Mouse (Mus musculus) adrenal gland, adult 2 months (tissue): Measurements from ENCODE around the gene 4930590J08Rik. TPM values are rescaled to one million over a fixed set of nuclear protein-coding genes. Genes with fewer than 3 reads are reported as not detected.

ENCODE experiments used
- DNase-seq: peaks from one replicate; pipeline ENCODE4 v3.0.0; 2021
- polyA plus RNA-seq: library from polyadenylated mRNA; depleted of rRNA; stranded (reverse); fragments of >200 nt; gene quantifications from 2 replicates; pipeline ENCODE4 v1.2.3, GENCODE M21; 2012; rRNA removed
- total RNA-seq, 2 experiments: library from RNA; stranded (reverse); gene quantifications; 2 replicates each; pipeline ENCODE4 v1.2.3; 2021

The 4930590J08Rik gene
- total and polyA plus RNA-seq, 3 experiments: 0.26 to 2.1 (median 1.6) TPM

GRCm38 (mm10) chr6:91963429-91963828 is 60.8 kb downstream of the 4930590J08Rik start:
- no peak for DNase-seq

DNA sequence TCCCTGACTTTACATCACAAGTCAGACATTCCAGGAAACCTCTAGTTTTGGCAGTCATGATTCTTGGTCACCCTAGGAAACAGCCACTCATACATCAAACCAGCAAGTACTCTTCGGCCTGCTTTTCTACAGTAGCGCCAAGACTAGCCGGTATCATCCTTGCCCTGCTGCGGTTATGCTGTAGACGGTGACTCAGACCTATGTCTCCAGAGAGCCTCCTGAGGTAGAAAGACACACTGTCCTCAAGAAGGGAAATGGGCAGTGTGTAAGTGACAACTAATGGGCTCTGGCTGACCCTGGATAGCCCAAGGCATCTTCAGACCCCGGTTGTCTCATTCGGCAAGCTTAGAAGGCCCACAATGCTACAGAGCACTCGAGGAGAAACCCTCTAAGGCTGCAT is 62.5 kb downstream of the 4930590J08Rik start:
- no peak for DNase-seq

GRCm38 (mm10) chr6:91966006-91966405 is 63.4 kb downstream of the 4930590J08Rik start:
- DNase-seq: no peak

GRCm38 (mm10) chr6:91972201-91972646 is 69.6 kb downstream of the 4930590J08Rik start:
- peak; percentile 79 for DNase-seq

GRCm38 (mm10) chr6:91973972-91974371 is 71.4 kb downstream of the 4930590J08Rik start:
- DNase-seq: no peak

DNA sequence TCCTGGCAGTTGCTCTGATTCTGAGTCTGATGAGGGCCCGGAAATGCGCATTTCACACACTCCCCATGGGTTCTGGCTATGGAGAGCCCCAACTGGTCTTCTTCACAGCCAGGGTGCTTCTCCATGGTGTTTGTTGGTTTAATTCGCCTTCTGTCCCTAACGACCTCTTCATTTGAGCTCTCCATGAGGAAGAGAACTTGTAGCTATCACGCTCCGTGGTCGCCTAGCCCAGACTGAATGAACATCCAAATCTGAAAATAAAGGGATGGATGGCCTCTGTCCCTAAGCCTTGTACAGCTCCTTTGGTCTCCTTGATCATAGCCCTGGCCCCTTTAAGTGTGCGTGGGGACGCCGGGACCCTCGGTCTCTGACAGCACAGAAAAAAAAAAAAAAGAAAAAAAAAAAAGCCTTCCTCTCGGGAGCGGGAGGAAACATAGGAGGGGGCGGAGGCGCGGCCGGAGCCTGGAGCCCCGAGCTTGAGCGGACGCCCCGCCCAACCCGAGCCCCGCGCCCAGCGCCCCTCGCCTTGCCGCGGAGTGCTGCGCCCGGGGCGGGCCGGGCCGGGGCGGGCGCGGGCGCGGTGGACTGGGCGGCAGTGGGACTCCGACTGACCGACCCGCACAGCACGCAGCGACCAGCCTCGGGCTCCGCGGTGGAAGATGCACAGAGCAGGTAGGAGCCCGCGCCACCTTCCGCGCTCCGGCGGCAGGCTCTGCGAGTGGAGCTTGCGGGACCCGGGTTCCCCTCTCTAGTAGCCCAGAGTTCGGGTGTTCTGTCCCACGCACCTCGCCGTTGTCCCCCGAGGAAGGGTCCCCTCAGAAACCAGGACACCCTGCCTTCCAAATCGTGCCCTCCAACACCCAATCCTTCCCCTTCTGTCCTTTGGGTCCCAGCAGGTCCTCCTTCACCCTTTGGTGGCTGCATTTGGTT is 76.0 kb downstream of the 4930590J08Rik start, which contains the start of gene Fgd5:
Gene Fgd5, plus strand, starts transcription at position 508 of the 930 bp plus-strand sequence.
- DNase-seq: peak; percentile 59

DNA sequence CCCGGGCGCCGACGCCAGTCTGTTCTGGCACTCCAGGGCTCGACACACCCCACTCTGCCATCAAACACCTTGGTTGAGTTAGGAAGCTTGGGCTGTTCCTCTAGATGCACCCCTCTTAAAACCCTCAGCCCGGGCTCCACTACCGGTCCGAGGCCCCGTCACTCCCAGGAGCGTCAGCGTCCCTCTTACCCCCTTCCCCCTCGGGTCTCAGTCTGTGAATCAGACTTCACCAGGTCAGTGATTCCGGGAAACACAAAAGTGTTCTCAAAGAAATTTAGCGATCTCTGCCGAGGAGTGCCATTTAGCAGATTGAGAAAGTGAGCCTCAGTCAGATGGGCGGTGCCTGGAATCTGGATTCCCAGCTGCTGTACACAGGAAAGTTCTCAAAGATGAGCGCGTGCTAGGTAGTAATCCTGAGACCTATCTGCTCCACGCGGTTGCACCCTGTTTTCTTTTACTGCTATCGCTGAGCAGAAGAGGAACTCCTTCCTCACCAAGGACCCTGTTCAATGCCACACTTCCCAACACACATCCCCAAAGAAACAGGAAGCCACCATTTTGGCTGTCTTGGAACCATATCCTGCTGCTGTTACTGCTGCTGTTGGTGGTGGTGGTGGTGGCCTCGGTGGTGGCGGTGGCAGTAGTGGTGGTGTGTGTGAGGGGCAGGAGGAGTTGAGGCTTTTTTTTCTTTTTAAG is 76.8 kb downstream of the 4930590J08Rik start:
- DNase-seq: no peak

GRCm38 (mm10) chr6:91980011-91980410 is 77.4 kb downstream of the 4930590J08Rik start:
- no peak for DNase-seq

- no peak for DNase-seq
Measured at GRCm38 (mm10) chr6:91990101-91990500, 87.5 kb downstream of the 4930590J08Rik start.

DNA sequence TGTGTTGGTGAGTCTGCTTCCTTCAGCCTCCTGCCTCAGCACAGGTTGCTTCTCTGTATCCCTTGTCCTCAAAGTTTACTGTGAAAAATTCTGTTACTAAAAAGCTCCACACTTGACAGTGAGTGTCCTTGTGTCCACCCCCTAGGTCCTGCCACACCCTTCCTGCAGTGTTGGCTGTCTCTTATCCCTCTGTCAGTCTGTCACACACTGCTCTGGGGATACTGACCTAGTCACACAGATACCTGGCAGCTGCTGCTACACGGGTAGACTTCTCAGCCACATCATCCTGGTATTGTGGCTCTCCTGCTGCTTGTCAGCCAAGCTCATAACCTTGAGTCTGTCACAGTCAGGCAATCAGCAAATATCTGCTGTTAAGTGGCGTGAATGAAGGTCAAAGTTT is 90.2 kb downstream of the 4930590J08Rik start:
- no peak for DNase-seq

DNA sequence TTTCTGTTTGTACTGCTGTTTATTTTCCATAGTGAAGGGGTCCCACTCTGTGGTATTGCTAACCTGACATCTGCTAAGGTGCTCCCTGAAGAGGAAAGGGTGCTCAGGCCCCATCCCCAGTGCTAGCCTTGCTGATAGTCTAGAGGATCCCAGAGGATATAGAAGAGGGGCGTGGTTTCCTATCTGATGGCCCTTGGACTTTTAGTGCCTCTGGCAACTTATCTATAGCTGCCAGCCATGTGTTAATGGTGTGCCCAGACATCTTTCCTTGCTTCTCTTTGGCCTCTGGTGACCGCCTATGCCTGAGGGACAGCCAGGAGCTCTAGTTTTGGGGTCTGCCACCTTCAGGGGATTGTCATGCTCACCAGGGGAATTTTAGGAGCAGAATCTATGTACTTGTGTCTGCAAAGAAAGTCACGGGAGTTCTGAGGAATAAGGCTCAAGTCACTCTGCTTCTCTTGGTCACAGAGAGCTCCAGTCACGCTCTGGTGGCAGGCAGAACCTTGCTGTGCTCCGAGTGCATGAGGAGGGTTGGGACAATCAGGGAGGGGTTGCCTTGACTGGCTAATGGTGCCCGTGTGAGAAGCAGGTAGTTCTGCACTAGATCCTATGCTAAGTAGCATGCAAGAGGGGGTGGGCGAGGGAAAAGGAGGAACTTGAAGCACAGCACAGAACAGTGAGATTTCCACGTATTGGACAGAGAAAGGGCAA is 91.3 kb downstream of the 4930590J08Rik start:
- no peak for DNase-seq

DNA sequence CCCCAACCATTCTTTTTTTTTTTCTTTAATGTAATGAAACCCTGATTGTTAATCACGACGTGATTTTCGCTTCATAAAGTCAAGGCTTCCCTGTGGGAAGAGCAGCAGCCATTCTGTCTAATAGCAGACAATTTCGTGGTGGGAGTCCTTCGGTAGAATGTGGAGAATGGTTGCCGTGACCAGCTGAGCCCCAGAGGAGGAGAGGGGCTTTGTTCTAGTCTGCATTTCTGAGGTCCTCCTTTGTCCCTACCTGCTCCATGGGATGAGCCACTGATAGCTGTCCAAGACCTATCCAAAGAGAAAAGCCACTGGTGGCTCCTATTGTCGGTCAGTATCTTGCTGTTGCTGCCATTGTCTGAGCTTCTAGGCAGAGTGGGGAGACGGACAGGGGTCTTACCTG is 93.5 kb downstream of the 4930590J08Rik start:
- no peak for DNase-seq

Other genes starting within 250 kb of the 4930590J08Rik start
- gene Slc6a6, start 218.8 kb upstream of the 4930590J08Rik start, total RNA-seq: 100 to 1,000 TPM; 466 to 626 TPM
- 570 and 815 TPM in 2 replicates for gene Slc6a6, start 218.8 kb upstream of the 4930590J08Rik start, polyA plus RNA-seq
- gene Grip2, start 75.6 kb upstream of the 4930590J08Rik start, total RNA-seq: 1 to 10 TPM; 1.3 to 3.5 TPM
- 3.3 TPM in 2 replicates for gene Grip2, start 75.6 kb upstream of the 4930590J08Rik start, polyA plus RNA-seq
- 10 to 100 TPM; 28.2 to 69.0 TPM for gene Ccdc174, start 24.8 kb upstream of the 4930590J08Rik start, total RNA-seq
- gene Ccdc174, start 24.8 kb upstream of the 4930590J08Rik start, polyA plus RNA-seq: 2.9 and 4.5 TPM in 2 replicates
- 10 to 100 TPM; 13.1 to 18.5 TPM for gene Fgd5, start 76.1 kb downstream of the 4930590J08Rik start, total RNA-seq
- 7.4 and 7.7 TPM in 2 replicates for gene Fgd5, start 76.1 kb downstream of the 4930590J08Rik start, polyA plus RNA-seq
- 10 to 100 TPM; 32.4 to 41.1 TPM for gene Nr2c2, start 188.6 kb downstream of the 4930590J08Rik start, total RNA-seq
- gene Nr2c2, start 188.6 kb downstream of the 4930590J08Rik start, polyA plus RNA-seq: 8.1 and 12.0 TPM in 2 replicates